Mouse (Mus musculus): ENCODE results near the gene Tmem8b.

DNA sequence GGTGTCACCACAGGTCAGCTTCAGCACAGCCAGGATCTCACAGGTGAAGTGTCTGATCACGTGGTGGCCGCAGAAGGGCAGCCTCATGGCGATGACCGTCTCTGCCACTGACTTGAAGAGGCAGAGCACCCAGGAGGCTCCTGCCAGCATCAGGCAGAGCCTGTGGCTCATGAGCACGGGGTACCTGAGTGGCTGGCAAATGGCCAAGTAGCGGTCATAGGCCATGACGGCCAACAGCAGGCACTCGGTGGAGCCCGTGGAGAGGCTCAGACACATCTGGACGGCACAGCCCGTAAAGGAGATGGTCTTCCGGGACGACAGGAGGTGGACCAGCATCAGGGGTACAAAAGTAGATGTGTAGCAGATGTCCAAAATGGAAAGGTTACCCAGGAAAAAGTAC, 37.2 kb downstream of the Tmem8b start:
- TF ChIP-seq CTCF (IDR thresholded peaks at IDR 0.05; ENCODE audit: low read depth) (no peak), EP300 (IDR thresholded peaks at IDR 0.05; ENCODE audit: low read depth) (no peak)

Data from liver, embryonic 14.5 days (tissue).